Mouse (Mus musculus) spleen, adult 2 months (tissue): ENCODE results near the gene Gast.

Experiments
- CTCF ChIP-seq: fragments of 200-500 bp; IDR thresholded peaks from 2 replicates; pipeline ENCODE4 v1.5.1; 2011; ENCODE audit warnings: mild to moderate bottlenecking, inconsistent platforms; ENCODE audit not compliant: insufficient read depth, insufficient read length, insufficient replicate concordance; ENCODE audit errors: extremely low read depth
- POLR2A ChIP-seq: fragments of 200-500 bp; IDR thresholded peaks from 2 replicates; pipeline ENCODE4 v1.6.1; 2011; ENCODE audit warnings: low read depth, low read length, inconsistent platforms

DNA sequence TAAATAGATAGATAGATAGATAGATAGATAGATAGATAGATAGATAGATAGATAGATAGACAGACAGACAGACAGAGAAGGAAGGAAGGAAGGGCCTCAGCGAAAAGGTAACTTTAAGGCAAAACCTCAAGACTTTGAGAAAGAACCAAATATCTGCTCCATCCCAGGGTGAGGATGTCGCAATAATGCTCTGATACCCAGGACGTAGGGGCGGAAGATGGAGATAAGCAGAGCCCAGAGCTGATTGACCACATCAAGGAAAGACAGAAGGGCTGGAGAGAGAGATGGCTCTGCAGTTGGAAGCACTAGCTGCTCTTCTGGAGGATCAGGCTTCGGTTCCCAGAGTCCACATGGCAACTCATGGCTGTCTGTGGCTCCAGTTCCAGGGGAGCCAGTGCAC is 32.9 kb upstream of the Gast start:
- TF ChIP-seq POLR2A: no peak
- no peak for TF ChIP-seq CTCF
